ENCODE assay signal across 8 mouse cellular contexts in genomic region chr11:44892814-44893521, GRCm38 (mm10).
DNase-seq lines count a peak whose midpoint lies in the region; ATAC-seq and TF ChIP-seq lines count a peak whose summit lies in the region.

No protein-coding gene starts in this region.

- peak overlapping the region; percentile 48 for H3K4me2 ChIP-seq in liver, embryonic 15.5 days
- no peak overlapping the region for H3K4me2 ChIP-seq in neural tube, embryonic 11.5 days (ENCODE audit: low read depth)
- no peak overlapping the region; the same call in 1 of the 2 replicates for H3K4me2 ChIP-seq in stomach, postnatal 0 days (replicated peaks; ENCODE audit: low read depth)

- no peaks in the 10 kb centered on the region for H3K9me3 ChIP-seq in liver, embryonic 15.5 days (replicated peaks)
- no peaks in the 10 kb centered on the region for H3K9me3 ChIP-seq in neural tube, embryonic 11.5 days (ENCODE audit: control insufficient read depth, low read length)
- no peaks in the 10 kb centered on the region for H3K9me3 ChIP-seq in stomach, postnatal 0 days (ENCODE audit: control insufficient read depth, low read length)

- H3K36me3 ChIP-seq in liver, embryonic 15.5 days (replicated peaks), result no peaks in the 10 kb centered on the region
- no peaks in the 10 kb centered on the region for H3K36me3 ChIP-seq in neural tube, embryonic 11.5 days (ENCODE audit: control insufficient read depth, insufficient read depth, low read length)
- no peaks in the 10 kb centered on the region for H3K36me3 ChIP-seq in stomach, postnatal 0 days (ENCODE audit: control insufficient read depth, insufficient read depth, low read length)

- WGBS in liver, embryonic 15.5 days (ENCODE audit: insufficient replicate concordance), result 11% methylated on average over 18 of the region's 18 CpGs
- WGBS in neural tube, embryonic 11.5 days, result 68% methylated on average over 18 of the region's 18 CpGs
- 54% methylated on average over 18 of the region's 18 CpGs for WGBS in stomach, postnatal 0 days

- no peak for TF ChIP-seq EP300 in stomach, postnatal 0 days (optimal IDR thresholded peaks at IDR 0.05)

- no peak overlapping the region for H3K9ac ChIP-seq in liver, embryonic 15.5 days
- no peak overlapping the region for H3K9ac ChIP-seq in neural tube, embryonic 11.5 days (ENCODE audit: low read length)
- no peak overlapping the region for H3K9ac ChIP-seq in stomach, postnatal 0 days (ENCODE audit: low read length)

- peak; percentile 44 to 67 for ATAC-seq in hematopoietic stem cell, adult 5-6 weeks (replicated peaks in 1 of 2; ENCODE audit: insufficient read depth in 1 of 2, low FRiP score in 2 of 2, low TSS enrichment in 1 of 2, low read depth in 1 of 2, poor library complexity in 2 of 2, severe bottlenecking in 2 of 2)
- ATAC-seq in liver, embryonic 15.5 days (ENCODE audit: insufficient read depth), result peak; percentile 37; the same call in 1 of the 2 replicates
- ATAC-seq in neural tube, embryonic 11.5 days (ENCODE audit: insufficient read depth, low FRiP score, low TSS enrichment), result no peak
- no peak for ATAC-seq in stomach, postnatal 0 days (ENCODE audit: low FRiP score, low TSS enrichment)

- no peak for TF ChIP-seq CTCF in stomach, postnatal 0 days (IDR thresholded peaks at IDR 0.05; ENCODE audit: low read depth)

- DNase-seq in CD4-positive helper T cell, adult 2 months (ENCODE audit: low read depth, low spot score), result peak; percentile 59
- DNase-seq in adrenal gland, postnatal 14 days, result peak; percentile 62
- DNase-seq in neural tube, embryonic 11.5 days (ENCODE audit: low spot score), result peak; percentile 59
- peak; percentile 8 for DNase-seq in yolk sac, embryonic 10.5 days (ENCODE audit: low spot score)
- DNase-seq in stomach, postnatal 0 days (ENCODE audit: low spot score), result no peak
- DNase-seq in ovary, postnatal 10 days (ENCODE audit: low spot score), result no peak

- no peaks in the 10 kb centered on the region for H3K27me3 ChIP-seq in liver, embryonic 15.5 days
- no peaks in the 10 kb centered on the region for H3K27me3 ChIP-seq in neural tube, embryonic 11.5 days (ENCODE audit: control insufficient read depth, insufficient read depth, low read length)
- no peaks in the 10 kb centered on the region for H3K27me3 ChIP-seq in stomach, postnatal 0 days (ENCODE audit: control insufficient read depth, insufficient read depth, low read length)

- H3K4me1 ChIP-seq in liver, embryonic 15.5 days (replicated peaks), result peaks cover 13% of the 10 kb centered on the region
- H3K4me1 ChIP-seq in neural tube, embryonic 11.5 days (ENCODE audit: control insufficient read depth, insufficient read depth, low read length), result no peaks in the 10 kb centered on the region
- no peaks in the 10 kb centered on the region for H3K4me1 ChIP-seq in stomach, postnatal 0 days (replicated peaks; ENCODE audit: control insufficient read depth, insufficient read depth)

- H3K4me3 ChIP-seq in liver, embryonic 15.5 days (replicated peaks), result peak overlapping the region; percentile 18
- H3K4me3 ChIP-seq in neural tube, embryonic 11.5 days (ENCODE audit: low read depth, low read length), result no peak overlapping the region
- H3K4me3 ChIP-seq in stomach, postnatal 0 days (ENCODE audit: low read depth, low read length), result no peak overlapping the region

- H3K27ac ChIP-seq in liver, embryonic 15.5 days (replicated peaks), result no peak overlapping the region
- 0 out of 2 replicates have a peak overlapping the region, but pooled peaks have one; percentile 39 for H3K27ac ChIP-seq in neural tube, embryonic 11.5 days (ENCODE audit: low read depth, low read length)
- H3K27ac ChIP-seq in stomach, postnatal 0 days (replicated peaks), result no peak overlapping the region

Comparison
In these comparisons a context has a peak if more than half of its experiments do, and no peak if none do; other contexts are left out.
1. DNase-seq: peak in CD4-positive helper T cell, adult 2 months (single experiment), adrenal gland, postnatal 14 days (single experiment), neural tube, embryonic 11.5 days (single experiment) and yolk sac, embryonic 10.5 days (single experiment); none in stomach, postnatal 0 days (single experiment) and ovary, postnatal 10 days (single experiment).
2. ATAC-seq: peak in hematopoietic stem cell, adult 5-6 weeks (2 of 2) and liver, embryonic 15.5 days (single experiment); none in neural tube, embryonic 11.5 days (single experiment) and stomach, postnatal 0 days (single experiment).